Mouse (Mus musculus) left cerebral cortex, postnatal 4 days (tissue): ENCODE measurements around the gene Gm21425. TPM values are rescaled to one million over a fixed set of nuclear protein-coding genes. Genes with fewer than 3 reads are reported as not detected.
"Not testable (repeated sequence)": the region's sequence is repeated elsewhere in the genome, so short reads cannot be mapped to it uniquely, and the experiment has no call there.

Experiments used
- DNase-seq: peaks from one replicate; pipeline ENCODE4 v3.0.0-alpha.2; 2022
- intact Hi-C: fragments of 180-260 bp; cut with DNase I; formaldehyde crosslinking; loops from one replicate; pipeline ENCODE4 v1.15.1; 2025
- total RNA-seq, 2 experiments: library from RNA; stranded (reverse); gene quantifications; 2 replicates each; pipeline ENCODE4 v1.2.3; 2021

Gene Gm21425
- total RNA-seq: not detected

- intact Hi-C loops, DNase-seq: not testable (repeated sequence)
These were observed at the start of gene Gm21425 for GRCm38 (mm10) chrY:13161668-13162067. Gene Gm21425, plus strand, starts transcription at chrY:13161968.

GRCm38 (mm10) chrY:13133392-13133791 is 28.4 kb upstream of the Gm21425 start, which contains the start of gene Gm21891:
Gene Gm21891, minus strand, starts transcription at chrY:13133492.
- DNase-seq, intact Hi-C loops: not testable (repeated sequence)

Other genes starting within 250 kb of the Gm21425 start
- gene Gm20807, start 119.1 kb upstream of the Gm21425 start, total RNA-seq: not detected
- gene Gm21891, start 28.5 kb upstream of the Gm21425 start, total RNA-seq: not detected
- not detected for gene Gm21828, start 62.0 kb downstream of the Gm21425 start, total RNA-seq
- not detected for gene Gm21440, start 90.4 kb downstream of the Gm21425 start, total RNA-seq
- not detected for gene Gm21454, start 90.5 kb downstream of the Gm21425 start, total RNA-seq
- not detected for gene Gm21725, start 187.1 kb downstream of the Gm21425 start, total RNA-seq